ENCODE assay signal across 28 mouse cellular contexts in the genomic region with DNA sequence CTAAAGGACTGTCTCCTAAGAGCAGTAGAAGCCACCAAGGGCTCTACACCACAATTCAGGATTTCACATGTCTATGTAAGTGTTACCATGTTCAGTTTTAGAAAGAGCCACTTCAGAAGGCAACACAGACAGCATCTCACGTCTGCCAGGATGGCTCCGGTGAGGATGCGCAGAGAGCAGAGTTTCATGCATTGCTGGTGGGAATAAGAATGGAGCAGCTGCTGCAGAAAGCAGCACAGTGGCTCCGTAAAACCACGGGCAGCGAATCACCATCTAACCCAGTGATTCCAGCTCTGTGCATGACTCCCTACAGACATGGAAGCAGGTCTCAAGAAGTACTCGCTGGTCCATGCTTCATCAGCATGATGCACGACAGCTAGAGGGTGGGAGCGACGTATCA. TPM values are rescaled to one million over a fixed set of nuclear protein-coding genes. Genes with fewer than 3 reads are reported as not detected.
A peak's percentile ranks its signal among the peaks of the same experiment; 100 is the strongest.
DNase-seq lines count a peak whose midpoint lies in the region; ATAC-seq and TF ChIP-seq lines count a peak whose summit lies in the region.
"Had no signal": no experiment of that assay in that cellular context is flagged by ENCODE, and none has a peak within 500 bp of the region (broad histone marks: within the 10 kb centered on the region; RNA-seq: fewer than 3 reads in every experiment).

No protein-coding gene starts in this region.

- H3K4me3 ChIP-seq in layer of hippocampus, adult 2 months: no peak overlapping the region
- no peak overlapping the region for H3K4me3 ChIP-seq in liver, postnatal 0 days (ENCODE audit: low read depth, low read length)
- H3K4me3 ChIP-seq: embryonic facial prominence, embryonic 13.5 days; embryonic facial prominence, embryonic 15.5 days; erythroblast, embryonic 14.5 days; forebrain, embryonic 10.5 days; forebrain, embryonic 12.5 days had no signal

- WGBS in liver, postnatal 0 days (ENCODE audit: insufficient replicate concordance): 78% methylated on average over 10 of the region's 10 CpGs

- peak overlapping the region; percentile 62; the same call in 1 of the 2 replicates for H3K27ac ChIP-seq in layer of hippocampus, adult 2 months
- H3K27ac ChIP-seq in liver, postnatal 0 days (ENCODE audit: low read depth): peak overlapping the region; percentile 16; the same call in 1 of the 2 replicates
- H3K27ac ChIP-seq: embryonic facial prominence, embryonic 13.5 days; embryonic facial prominence, embryonic 15.5 days; forebrain, embryonic 10.5 days; forebrain, embryonic 12.5 days had no signal

- no peak for TF ChIP-seq EP300 in liver, postnatal 0 days (IDR thresholded peaks at IDR 0.05; ENCODE audit: low read depth)

- no peaks in the 10 kb centered on the region for H3K9me3 ChIP-seq in liver, postnatal 0 days (ENCODE audit: low read length)
- H3K9me3 ChIP-seq: embryonic facial prominence, embryonic 15.5 days; forebrain, embryonic 12.5 days had no signal

- no peak overlapping the region for H3K4me2 ChIP-seq in liver, postnatal 0 days (ENCODE audit: low read depth, low read length)
- H3K4me2 ChIP-seq: embryonic facial prominence, embryonic 13.5 days; embryonic facial prominence, embryonic 15.5 days; forebrain, embryonic 12.5 days had no signal

- H3K4me1 ChIP-seq in liver, postnatal 0 days (ENCODE audit: insufficient read depth): peaks cover 2% of the 10 kb centered on the region; the same call in 1 of the 2 replicates
- H3K4me1 ChIP-seq: embryonic facial prominence, embryonic 13.5 days; embryonic facial prominence, embryonic 15.5 days; forebrain, embryonic 10.5 days; forebrain, embryonic 12.5 days had no signal

- no peaks in the 10 kb centered on the region for H3K36me3 ChIP-seq in liver, postnatal 0 days (replicated peaks; ENCODE audit: insufficient read depth, low read length)
- H3K36me3 ChIP-seq: embryonic facial prominence, embryonic 13.5 days; embryonic facial prominence, embryonic 15.5 days; forebrain, embryonic 10.5 days; forebrain, embryonic 12.5 days; G1E had no signal

- H3K9ac ChIP-seq in liver, postnatal 0 days (replicated peaks): no peak overlapping the region
- H3K9ac ChIP-seq: embryonic facial prominence, embryonic 13.5 days; embryonic facial prominence, embryonic 15.5 days; forebrain, embryonic 12.5 days had no signal

- no peaks in the 10 kb centered on the region for H3K27me3 ChIP-seq in liver, postnatal 0 days (ENCODE audit: insufficient read depth, low read length)
- H3K27me3 ChIP-seq: embryonic facial prominence, embryonic 13.5 days; embryonic facial prominence, embryonic 15.5 days; forebrain, embryonic 12.5 days had no signal

- ATAC-seq in frontal cortex, adult (ENCODE audit: low TSS enrichment): peak; percentile 52
- no peak; the same call in 1 of the 2 replicates for ATAC-seq in liver, postnatal 0 days
- ATAC-seq: activated CD4-positive, CD25-positive, alpha-beta regulatory T cell, adult 4 months; CD4-positive, CD25-positive, alpha-beta regulatory T cell, adult 4 months; forebrain, embryonic 14.5 days; Patski had no signal

- TF ChIP-seq CTCF in layer of hippocampus, adult 2 months (conservative IDR thresholded peaks at IDR 0.05): no peak
- TF ChIP-seq CTCF in liver, postnatal 0 days (IDR thresholded peaks at IDR 0.05; ENCODE audit: low read depth): no peak

- no peak for DNase-seq in frontal cortex, postnatal 25 days (ENCODE audit: low spot score in 2 of 2)
- no peak for DNase-seq in layer of hippocampus, adult 2 months (ENCODE audit: low spot score in 2 of 2)
- DNase-seq in layer of hippocampus, postnatal 36 days: no peak
- DNase-seq in liver, postnatal 0 days: no peak
- no peak for DNase-seq in liver
- DNase-seq in brain, adult 2 months (ENCODE audit: low read depth, low spot score): peak; percentile 34
- DNase-seq: adrenal gland, adult 8-10 months; adrenal gland, postnatal 14 days; B cell, adult 2 months; cerebellum, adult 11 months; cerebellum, adult 18-20 months; cerebellum, adult 8-10 months; cerebellum, adult 9-11 months; cerebellum, postnatal 14 days; cerebellum, postnatal 36 days; embryo, embryonic 11 days had no signal

RNA-seq across cellular contexts. Expression of a gene that starts 31.5 kb away (rescaled TPM):
- 100 to 1,000 TPM; 203 to 223 TPM for total RNA-seq in layer of hippocampus, adult 2 months (2021)
- 100 to 1,000 TPM; 205 to 211 TPM for total RNA-seq in layer of hippocampus, postnatal 36 days (2021)
- 0.11 and 0.20 TPM in 2 replicates for polyA plus RNA-seq in liver, postnatal 0 days (2015; fragmentation: Nextera tagmentation; extraction: Ambion mirVana)
- total RNA-seq: CH12.LX had no signal
- polyA plus RNA-seq: erythroblast, embryonic 14.5 days; G1E; Patski had no signal
